Mouse (Mus musculus) embryonic facial prominence, embryonic 11.5 days (tissue): Measurements from ENCODE around the gene Ehbp1l1. TPM values are rescaled to one million over a fixed set of nuclear protein-coding genes. Genes with fewer than 3 reads are reported as not detected.
A peak's percentile ranks its signal among the peaks of the same experiment; 100 is the strongest.

Source experiments
- ATAC-seq: fragments of 200-750 bp; cut with Nextera tagmentation; replicated peaks from 2 replicates; pipeline ENCODE4 v1.8.0; 2017; ENCODE audit warnings: low read depth; ENCODE audit not compliant: insufficient number of reproducible peaks, low FRiP score, low TSS enrichment
- DNase-seq: peaks from one replicate; pipeline ENCODE4 v3.0.0-alpha.2; 2015; ENCODE audit warnings: low spot score
- H3K27ac ChIP-seq: fragments of 300-500 bp; sonication (generic); replicated peaks from 2 replicates; pipeline ENCODE4 v1.5.1; 2014; ENCODE audit warnings: mild to moderate bottlenecking, low read depth, low read length, control low read depth
- H3K27me3 ChIP-seq: fragments of 300-500 bp; sonication (generic); 2 replicates; pipeline ENCODE4 v1.6.1; 2014; ENCODE audit warnings: mild to moderate bottlenecking, low read length, moderate library complexity, mixed read lengths; ENCODE audit not compliant: control insufficient read depth, insufficient read depth
- H3K36me3 ChIP-seq: fragments of 300-500 bp; sonication (generic); replicated peaks from 2 replicates; pipeline ENCODE4 v1.6.1; 2014; ENCODE audit warnings: low read depth, mild to moderate bottlenecking, low read length, moderate library complexity, mixed read lengths; ENCODE audit not compliant: control insufficient read depth, insufficient read depth
- H3K4me1 ChIP-seq: fragments of 300-500 bp; sonication (generic); 2 replicates; pipeline ENCODE4 v1.6.1; 2014; ENCODE audit warnings: low read length, mixed read lengths; ENCODE audit not compliant: control insufficient read depth, insufficient read depth
- H3K4me2 ChIP-seq: fragments of 300-500 bp; sonication (generic); 2 replicates; pipeline ENCODE4 v1.6.1; 2014; ENCODE audit warnings: low read depth, mild to moderate bottlenecking, control low read depth, low read length, moderate library complexity
- H3K4me3 ChIP-seq: fragments of 300-500 bp; sonication (generic); 2 replicates; pipeline ENCODE4 v1.5.1; 2014; ENCODE audit warnings: low read depth, low read length, control low read depth
- H3K9ac ChIP-seq: fragments of 300-500 bp; sonication (generic); replicated peaks from 2 replicates; pipeline ENCODE4 v1.6.1; 2014; ENCODE audit warnings: mild to moderate bottlenecking, control low read depth, low read length
- H3K9me3 ChIP-seq: fragments of 300-500 bp; sonication (generic); replicated peaks from 2 replicates; pipeline ENCODE4 v1.6.1; 2016; ENCODE audit warnings: mild to moderate bottlenecking, low read length, inconsistent platforms, mixed read lengths; ENCODE audit not compliant: control insufficient read depth
- WGBS: fragments of 180-500 bp; shearing (Covaris S2); extraction: QIAGEN DNeasy Blood & Tissue Kit; methylation state at CpG from one replicate; pipeline ENCODE4 v1.1.7; 2014; 5-methylcytosine and 5-hydroxymethylcytosine counted together
- polyA plus RNA-seq: library from polyadenylated mRNA; unstranded; fragments of >200 nt; fragmentation: Nextera tagmentation; extraction: Ambion mirVana; gene quantifications from 2 replicates; pipeline ENCODE4 v1.2.1, GENCODE M21; 2014

The Ehbp1l1 gene
- polyA plus RNA-seq, 1 experiment from 2014 or later: 4.5 TPM

- DNase-seq (no peak), ATAC-seq (no peak)
- H3K36me3 ChIP-seq: no peaks in the 10 kb centered on the region; the same call in none of the 2 replicates
- WGBS: 78% methylated on average over 8 of the region's 8 CpGs
- no peak overlapping the region for H3K4me3 ChIP-seq
- no peak overlapping the region for H3K4me2 ChIP-seq
- H3K9me3 ChIP-seq: no peaks in the 10 kb centered on the region
- no peak overlapping the region for H3K9ac ChIP-seq
- H3K27ac ChIP-seq: no peak overlapping the region
- H3K27me3 ChIP-seq: no peaks in the 10 kb centered on the region
- H3K4me1 ChIP-seq: no peaks in the 10 kb centered on the region
These were observed 15.5 kb downstream of the Ehbp1l1 start for GRCm38 (mm10) chr19:5710581-5710980.

GRCm38 (mm10) chr19:5710068-5710467 lies 16.0 kb downstream of the Ehbp1l1 start:
- Histone ChIP-seq H3K4me1 (no peaks in the 10 kb centered on the region; the same call in 1 of the 2 replicates), H3K4me3 (no peak overlapping the region), H3K27me3 (no peaks in the 10 kb centered on the region), H3K4me2 (no peak overlapping the region), H3K9ac (no peak overlapping the region), H3K9me3 (no peaks in the 10 kb centered on the region), H3K36me3 (no peaks in the 10 kb centered on the region; the same call in none of the 2 replicates), H3K27ac (no peak overlapping the region)
- DNase-seq: no peak
- 95% methylated on average over 6 of the region's 6 CpGs for WGBS
- ATAC-seq: no peak

- Histone ChIP-seq H3K36me3 (peaks cover 22% of the 10 kb centered on the region), H3K27me3 (no peaks in the 10 kb centered on the region), H3K9me3 (no peaks in the 10 kb centered on the region), H3K9ac (no peak overlapping the region), H3K27ac (no peak overlapping the region), H3K4me2 (no peak overlapping the region), H3K4me1 (no peaks in the 10 kb centered on the region; the same call in 1 of the 2 replicates), H3K4me3 (no peak overlapping the region)
- WGBS: 42% methylated on average over 10 of the region's 10 CpGs
- DNase-seq: no peak
- peak; percentile 49; the same call in 1 of the 2 replicates for ATAC-seq
These were observed 21.1 kb downstream of the Ehbp1l1 start for GRCm38 (mm10) chr19:5704801-5705571.

GRCm38 (mm10) chr19:5704163-5704800 lies 21.8 kb downstream of the Ehbp1l1 start, which contains the start of gene Kcnk7:
TSS of gene Kcnk7 (plus strand) at chr19:5704367.
- H3K4me3 ChIP-seq: no peak within 1 kb of the TSS
- peaks cover 22% of the 10 kb centered on the region for H3K36me3 ChIP-seq
- H3K4me1 ChIP-seq: no peaks in the 10 kb centered on the region; the same call in 1 of the 2 replicates
- no peaks in the 10 kb centered on the region for H3K27me3 ChIP-seq
- no peak within 1 kb of the TSS for H3K4me2 ChIP-seq
- 0 out of 2 replicates have a peak within 1 kb of the TSS, but pooled peaks have one; percentile 9 for H3K9ac ChIP-seq
- no peak within 1 kb of the TSS for H3K27ac ChIP-seq
- H3K9me3 ChIP-seq: no peaks in the 10 kb centered on the region
- ATAC-seq (peak; percentile 12; the same call in 1 of the 2 replicates), DNase-seq (no peak)
- WGBS: 79% methylated on average over 17 of the region's 17 CpGs

GRCm38 (mm10) chr19:5695849-5696462 lies 30.2 kb downstream of the Ehbp1l1 start:
- WGBS: 14% methylated on average over 41 of the region's 41 CpGs

GRCm38 (mm10) chr19:5693801-5694200 lies 32.3 kb downstream of the Ehbp1l1 start:
- no peak overlapping the region for H3K4me3 ChIP-seq
- H3K27me3 ChIP-seq: no peaks in the 10 kb centered on the region
- WGBS: 89% methylated on average over 6 of the region's 6 CpGs
- H3K9ac ChIP-seq: peak overlapping the region; percentile 10; the same call in 1 of the 2 replicates
- no peak overlapping the region for H3K4me2 ChIP-seq
- H3K4me1 ChIP-seq: peaks cover 12% of the 10 kb centered on the region
- H3K36me3 ChIP-seq: peaks cover 20% of the 10 kb centered on the region
- H3K27ac ChIP-seq: no peak overlapping the region
- no peak for DNase-seq
- no peak for ATAC-seq
- no peaks in the 10 kb centered on the region for H3K9me3 ChIP-seq

More at GRCm38 (mm10) chr19:5695849-5696462, 30.2 kb downstream of the Ehbp1l1 start:
- peaks cover 6% of the 10 kb centered on the region for H3K4me1 ChIP-seq
- H3K4me2 ChIP-seq: peak overlapping the region; percentile 25
- H3K36me3 ChIP-seq: peaks cover 29% of the 10 kb centered on the region
- ATAC-seq (peak; percentile 32; the same call in 1 of the 2 replicates), DNase-seq (peak; percentile 59)
- no peak overlapping the region for H3K27ac ChIP-seq
- no peak overlapping the region for H3K4me3 ChIP-seq
- H3K9me3 ChIP-seq: no peaks in the 10 kb centered on the region
- no peaks in the 10 kb centered on the region for H3K27me3 ChIP-seq
- peak overlapping the region; percentile 4; the same call in 1 of the 2 replicates for H3K9ac ChIP-seq

- peak overlapping the region; percentile 8; the same call in 1 of the 2 replicates for H3K4me3 ChIP-seq
- 69% methylated on average over 10 of the region's 10 CpGs for WGBS
- peak overlapping the region; percentile 71 for H3K4me2 ChIP-seq
- no peak for DNase-seq
- peak overlapping the region; percentile 28; the same call in 1 of the 2 replicates for H3K27ac ChIP-seq
- H3K27me3 ChIP-seq: no peaks in the 10 kb centered on the region
- peak overlapping the region; percentile 47 for H3K9ac ChIP-seq
- ATAC-seq: no peak
- H3K36me3 ChIP-seq: peaks cover 17% of the 10 kb centered on the region
- peaks cover 12% of the 10 kb centered on the region for H3K4me1 ChIP-seq
- H3K9me3 ChIP-seq: no peaks in the 10 kb centered on the region
These were observed 33.2 kb downstream of the Ehbp1l1 start for GRCm38 (mm10) chr19:5692913-5693396.
